Mouse (Mus musculus) intestine, embryonic 16.5 days (tissue): ENCODE results near the gene Pitpna. TPM values are rescaled to one million over a fixed set of nuclear protein-coding genes. Genes with fewer than 3 reads are reported as not detected.
"Not testable (repeated sequence)": the region's sequence is repeated elsewhere in the genome, so short reads cannot be mapped to it uniquely, and the experiment has no call there.

ENCODE experiments used
- ATAC-seq: fragments of 200-750 bp; cut with Nextera tagmentation; 2 replicates; pipeline ENCODE4 v1.8.0; 2017; ENCODE audit warnings: moderate TSS enrichment, moderate library complexity
- H3K27ac ChIP-seq: fragments of 300-500 bp; sonication (generic); 2 replicates; pipeline ENCODE4 v1.5.1; 2014; ENCODE audit warnings: mild to moderate bottlenecking, low read length
- H3K27me3 ChIP-seq: fragments of 300-500 bp; sonication (generic); replicated peaks from 2 replicates; pipeline ENCODE4 v1.6.1; 2014; ENCODE audit warnings: low read length, control low read depth, mixed read lengths; ENCODE audit not compliant: control insufficient read depth, insufficient read depth
- H3K36me3 ChIP-seq: fragments of 300-500 bp; sonication (generic); 2 replicates; pipeline ENCODE4 v1.6.1; 2014; ENCODE audit warnings: low read length, control low read depth; ENCODE audit not compliant: control insufficient read depth, insufficient read depth
- H3K4me1 ChIP-seq: fragments of 300-500 bp; sonication (generic); 2 replicates; pipeline ENCODE4 v1.6.1; 2014; ENCODE audit warnings: low read length, control low read depth, mixed read lengths; ENCODE audit not compliant: control insufficient read depth, insufficient read depth
- H3K4me2 ChIP-seq: fragments of 300-500 bp; sonication (generic); 2 replicates; pipeline ENCODE4 v1.6.1; 2014; ENCODE audit warnings: low read depth, low read length, control low read depth
- H3K4me3 ChIP-seq: fragments of 300-500 bp; sonication (generic); 2 replicates; pipeline ENCODE4 v1.5.1; 2014; ENCODE audit warnings: mild to moderate bottlenecking, low read length
- H3K9ac ChIP-seq: fragments of 300-500 bp; sonication (generic); 2 replicates; pipeline ENCODE4 v1.6.1; 2014; ENCODE audit warnings: low read depth, low read length
- H3K9me3 ChIP-seq: fragments of 300-500 bp; sonication (generic); 2 replicates; pipeline ENCODE4 v1.6.1; 2016; ENCODE audit warnings: low read length, control low read depth; ENCODE audit not compliant: control insufficient read depth
- WGBS: fragments of 180-500 bp; shearing (Covaris S2); extraction: QIAGEN DNeasy Blood & Tissue Kit; methylation state at CpG from one replicate; pipeline ENCODE4 v1.1.7; 2014; 5-methylcytosine and 5-hydroxymethylcytosine counted together
- polyA plus RNA-seq: library from polyadenylated mRNA; unstranded; fragments of >200 nt; fragmentation: Nextera tagmentation; extraction: Ambion mirVana; gene quantifications from 2 replicates; pipeline ENCODE4 v1.2.1, GENCODE M21; 2015

The Pitpna gene
- polyA plus RNA-seq, 1 experiment from 2014 or later = 84.2 TPM

- 67% methylated on average over 12 of the region's 12 CpGs for WGBS
- no peaks in the 10 kb centered on the region for H3K27me3 ChIP-seq
- no peaks in the 10 kb centered on the region for H3K9me3 ChIP-seq
- H3K4me2 ChIP-seq = no peak overlapping the region
- H3K4me1 ChIP-seq = peaks cover 29% of the 10 kb centered on the region
- H3K36me3 ChIP-seq = no peaks in the 10 kb centered on the region
- H3K9ac ChIP-seq = no peak overlapping the region
- 0 out of 2 replicates have a peak, but pooled peaks have one; percentile 16 for ATAC-seq
- no peak overlapping the region for H3K4me3 ChIP-seq
- H3K27ac ChIP-seq = peak overlapping the region; percentile 0; the same call in 1 of the 2 replicates
Measured at GRCm38 (mm10) chr11:75550200-75550946, 37.5 kb upstream of the Pitpna start.

- no peak overlapping the region for H3K4me3 ChIP-seq
- ATAC-seq = no peak; the same call in 1 of the 2 replicates
- WGBS = 87% methylated on average over 5 of the region's 5 CpGs
Measured at GRCm38 (mm10) chr11:75551321-75551720, 36.6 kb upstream of the Pitpna start.

GRCm38 (mm10) chr11:75551961-75552441 is 35.9 kb upstream of the Pitpna start:
- Histone ChIP-seq H3K27ac (peak overlapping the region; percentile 69), H3K4me3 (no peak overlapping the region), H3K4me2 (no peak overlapping the region), H3K4me1 (peaks cover 29% of the 10 kb centered on the region), H3K27me3 (no peaks in the 10 kb centered on the region), H3K36me3 (no peaks in the 10 kb centered on the region), H3K9ac (peak overlapping the region; percentile 54), H3K9me3 (no peaks in the 10 kb centered on the region)
- ATAC-seq = peak; percentile 88
- WGBS = 43% methylated on average over 9 of the region's 9 CpGs

More at GRCm38 (mm10) chr11:75551321-75551720, 36.6 kb upstream of the Pitpna start:
- Histone ChIP-seq H3K4me1 (peaks cover 29% of the 10 kb centered on the region), H3K27me3 (no peaks in the 10 kb centered on the region), H3K9me3 (no peaks in the 10 kb centered on the region), H3K27ac (peak overlapping the region; percentile 69; the same call in 1 of the 2 replicates), H3K9ac (0 out of 2 replicates have a peak overlapping the region, but pooled peaks have one; percentile 54), H3K36me3 (no peaks in the 10 kb centered on the region), H3K4me2 (no peak overlapping the region)

GRCm38 (mm10) chr11:75552906-75553482 is 34.9 kb upstream of the Pitpna start:
- Histone ChIP-seq H3K27me3 (no peaks in the 10 kb centered on the region), H3K27ac (no peak overlapping the region; the same call in 1 of the 2 replicates), H3K36me3 (no peaks in the 10 kb centered on the region), H3K4me3 (no peak overlapping the region), H3K4me1 (peaks cover 29% of the 10 kb centered on the region), H3K9me3 (no peaks in the 10 kb centered on the region), H3K4me2 (no peak overlapping the region), H3K9ac (no peak overlapping the region)
- ATAC-seq = no peak
- 59% methylated on average over 7 of the region's 7 CpGs for whole genome bisulfite sequencing

GRCm38 (mm10) chr11:75556006-75556405 is 31.9 kb upstream of the Pitpna start:
- not testable (repeated sequence) for H3K27me3 ChIP-seq, H3K4me3 ChIP-seq, H3K27ac ChIP-seq, H3K4me2 ChIP-seq, ATAC-seq, H3K36me3 ChIP-seq, H3K9ac ChIP-seq, H3K9me3 ChIP-seq
- H3K4me1 ChIP-seq = peaks cover 26% of the 10 kb centered on the region
- WGBS = 92% methylated on average over 6 of the region's 6 CpGs

- WGBS = 90% methylated on average over 6 of the region's 6 CpGs
- no peaks in the 10 kb centered on the region for H3K36me3 ChIP-seq
- no peak overlapping the region for H3K4me3 ChIP-seq
- no peak overlapping the region for H3K27ac ChIP-seq
- H3K4me2 ChIP-seq = no peak overlapping the region
- no peaks in the 10 kb centered on the region for H3K27me3 ChIP-seq
- ATAC-seq = no peak
- H3K4me1 ChIP-seq = peaks cover 21% of the 10 kb centered on the region
- no peak overlapping the region for H3K9ac ChIP-seq
- no peaks in the 10 kb centered on the region for H3K9me3 ChIP-seq
Measured at GRCm38 (mm10) chr11:75557142-75557541, 30.8 kb upstream of the Pitpna start.

- WGBS = 83% methylated on average over 1 of the region's 1 CpGs
Measured at GRCm38 (mm10) chr11:75558101-75558500, 29.8 kb upstream of the Pitpna start.

GRCm38 (mm10) chr11:75559870-75560504 is 27.9 kb upstream of the Pitpna start:
- 85% methylated on average over 8 of the region's 8 CpGs for WGBS
- H3K27me3 ChIP-seq = no peaks in the 10 kb centered on the region
- no peaks in the 10 kb centered on the region for H3K9me3 ChIP-seq
- H3K36me3 ChIP-seq = no peaks in the 10 kb centered on the region
- peaks cover 19% of the 10 kb centered on the region for H3K4me1 ChIP-seq
- no peak overlapping the region for H3K4me2 ChIP-seq
- ATAC-seq = no peak
- H3K9ac ChIP-seq = no peak overlapping the region
- peak overlapping the region; percentile 89 for H3K27ac ChIP-seq
- no peak overlapping the region for H3K4me3 ChIP-seq

More at GRCm38 (mm10) chr11:75558101-75558500, 29.8 kb upstream of the Pitpna start:
- H3K27ac ChIP-seq = no peak overlapping the region
- no peak for ATAC-seq
- H3K4me2 ChIP-seq = no peak overlapping the region
- H3K27me3 ChIP-seq = no peaks in the 10 kb centered on the region
- H3K9ac ChIP-seq = no peak overlapping the region
- H3K4me3 ChIP-seq = no peak overlapping the region
- H3K9me3 ChIP-seq = no peaks in the 10 kb centered on the region
- H3K4me1 ChIP-seq = peaks cover 15% of the 10 kb centered on the region
- H3K36me3 ChIP-seq = no peaks in the 10 kb centered on the region
